Mouse (Mus musculus) heart, adult 2 months (tissue): Measurements from ENCODE around the gene Fam43b.

Source experiments
- CTCF ChIP-seq: fragments of 200-600 bp; IDR thresholded peaks from 2 replicates; pipeline ENCODE4 v1.8.1; 2022; ENCODE audit warnings: antibody characterized with exemption, mild to moderate bottlenecking, moderate library complexity
- EP300 ChIP-seq: fragments of 200-500 bp; IDR thresholded peaks from 2 replicates; pipeline ENCODE4 v1.6.1; 2011; ENCODE audit warnings: low read depth, low read length, control low read depth; ENCODE audit not compliant: insufficient read depth
- POLR2A ChIP-seq: fragments of 200-500 bp; IDR thresholded peaks from 2 replicates; pipeline ENCODE4 v1.6.1; 2011; ENCODE audit warnings: mild to moderate bottlenecking, low read depth, low read length, control low read depth; ENCODE audit not compliant: insufficient read depth

GRCm38 (mm10) chr4:138404806-138405205 lies 8.5 kb upstream of the Fam43b start:
- TF ChIP-seq CTCF (peak; percentile 83), POLR2A (no peak), EP300 (no peak)
